Mouse (Mus musculus) lung, postnatal 0 days (tissue): ENCODE results near the gene 1520401A03Rik.

Source experiments
- CTCF ChIP-seq: IDR thresholded peaks from 2 replicates; pipeline ENCODE4 v1.5.1; 2016; ENCODE audit warnings: antibody characterized with exemption, mild to moderate bottlenecking
- EP300 ChIP-seq: IDR thresholded peaks from 2 replicates; pipeline ENCODE4 v1.6.1; 2016; ENCODE audit warnings: antibody characterized with exemption, mild to moderate bottlenecking, control low read depth

DNA sequence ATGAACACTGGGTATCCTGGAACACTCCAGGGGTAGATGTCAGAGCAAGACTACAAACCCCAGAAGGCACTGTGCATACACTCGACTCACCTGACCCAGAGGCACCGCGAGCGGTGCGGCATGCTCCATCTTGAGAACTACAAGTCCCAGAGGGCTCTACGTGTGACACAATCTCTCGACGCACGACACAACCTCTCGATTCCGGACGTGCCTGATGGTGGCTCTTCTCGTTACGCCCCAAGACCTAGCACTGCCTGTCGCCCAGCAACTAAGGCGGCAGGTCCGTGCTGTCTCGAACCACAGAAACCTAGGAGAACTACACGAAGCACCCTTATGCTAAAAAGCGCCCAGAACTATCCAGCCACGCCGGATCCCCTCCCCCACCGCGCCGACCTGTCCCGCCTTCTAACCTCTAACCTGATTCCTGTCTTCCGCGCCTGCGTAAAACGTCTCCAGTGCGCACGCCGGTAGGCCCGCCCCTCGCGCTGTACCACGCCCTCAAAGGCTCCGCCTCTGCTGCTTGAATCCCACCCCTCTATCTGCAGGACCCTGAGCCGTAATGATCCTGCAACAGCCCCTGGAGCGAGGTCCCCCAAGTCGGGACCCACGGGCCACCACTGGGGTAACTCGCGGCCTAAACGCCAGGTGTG is 49.0 kb downstream of the 1520401A03Rik start, which contains the start of the genes Hcfc1r1 and Thoc6:
- no peak for TF ChIP-seq CTCF
- peak; percentile 20; the same call in 1 of the 2 replicates for TF ChIP-seq EP300
